Mouse (Mus musculus) ES-E14 (cell line): Measurements from ENCODE around the gene Nucb1. TPM values are rescaled to one million over a fixed set of nuclear protein-coding genes. Genes with fewer than 3 reads are reported as not detected.
A peak's percentile ranks its signal among the peaks of the same experiment; 100 is the strongest.
"Not testable (repeated sequence)": the region's sequence is repeated elsewhere in the genome, so short reads cannot be mapped to it uniquely, and the experiment has no call there.

Experiments used
- DNase-seq: peaks from one replicate; pipeline ENCODE4 v3.0.0-alpha.2; 2013; ENCODE audit warnings: low read depth, low spot score
- H3K27ac ChIP-seq: 2 replicates; pipeline ENCODE4 v1.5.1; 2012; ENCODE audit warnings: low read depth, mild to moderate bottlenecking, low read length, moderate library complexity, mixed read lengths; ENCODE audit not compliant: poor library complexity, insufficient read depth, severe bottlenecking
- H3K36me3 ChIP-seq: 2 replicates; pipeline ENCODE4 v1.6.1; 2012; ENCODE audit warnings: mild to moderate bottlenecking, low read length, moderate library complexity, mixed read lengths; ENCODE audit not compliant: control insufficient read depth, poor library complexity, insufficient read depth, severe bottlenecking
- H3K4me1 ChIP-seq, 2 experiments: fragments of 150-350 bp in 1 of 2; sonication (generic) in 1 of 2; 2 replicates each; pipeline ENCODE4 v1.6.1; 2012; ENCODE audit warnings: low read length in 2 of 2, mild to moderate bottlenecking in 1 of 2, mixed read lengths in 1 of 2; ENCODE audit not compliant: control insufficient read depth in 2 of 2, insufficient read depth in 2 of 2, poor library complexity in 1 of 2
- H3K4me3 ChIP-seq, 2 experiments: fragments of 150-350 bp in 1 of 2; sonication (generic) in 1 of 2; 2 replicates each; pipeline ENCODE4 v1.5.1; 2012; ENCODE audit warnings: low read length in 2 of 2, low read depth in 1 of 2, mild to moderate bottlenecking in 1 of 2, mixed read lengths in 1 of 2; ENCODE audit not compliant: insufficient read depth in 1 of 2, poor library complexity in 1 of 2, severe bottlenecking in 1 of 2
- H3K9ac ChIP-seq: 2 replicates; pipeline ENCODE4 v1.6.1; 2012; ENCODE audit warnings: low read depth, mild to moderate bottlenecking, low read length, mixed read lengths; ENCODE audit not compliant: poor library complexity, insufficient read depth, severe bottlenecking
- H3K9me3 ChIP-seq: fragments of 150-350 bp; sonication (generic); 2 replicates; pipeline ENCODE4 v1.6.1; 2012; ENCODE audit warnings: low read depth, mild to moderate bottlenecking, low read length; ENCODE audit not compliant: control insufficient read depth, insufficient read depth
- CHD2 ChIP-seq: IDR thresholded peaks from 2 replicates; pipeline ENCODE4 v1.6.1; 2014; ENCODE audit warnings: mild to moderate bottlenecking, low read depth, low read length, inconsistent platforms
- HCFC1 ChIP-seq: IDR thresholded peaks from 2 replicates; pipeline ENCODE4 v1.6.1; 2012; ENCODE audit warnings: low read length, inconsistent platforms, borderline replicate concordance; ENCODE audit not compliant: insufficient read depth
- MAFK ChIP-seq: IDR thresholded peaks from 2 replicates; pipeline ENCODE4 v1.6.1; 2014; ENCODE audit warnings: mild to moderate bottlenecking, low read depth, low read length, inconsistent platforms; ENCODE audit not compliant: insufficient read depth
- ZC3H11A ChIP-seq: IDR thresholded peaks from 2 replicates; pipeline ENCODE4 v1.6.1; 2012; ENCODE audit warnings: low read depth, mild to moderate bottlenecking, inconsistent platforms, low read length, borderline replicate concordance
- ZNF384 ChIP-seq: IDR thresholded peaks from 2 replicates; pipeline ENCODE4 v1.6.1; 2012; ENCODE audit warnings: low read depth, low read length, inconsistent platforms
- in situ Hi-C, 2 experiments: fragments of 600-800 bp; cut with MboI; formaldehyde crosslinking; loops; one replicate each; pipeline ENCODE4 v1.15.1; 2025; ENCODE audit warnings: low sequenced_read_pairs in 2 of 2, inconsistent platforms in 1 of 2; ENCODE audit not compliant: unreplicated experiment in 2 of 2
- total RNA-seq: library from RNA; depleted of rRNA; stranded (reverse); fragments of 300-350 nt; gene quantifications from 2 replicates; pipeline ENCODE4 v1.2.3, GENCODE M21; 2012

Nucb1 gene
- total RNA-seq, 1 experiment = 131 TPM

GRCm38 (mm10) chr7:45538163-45539041 is 28.2 kb upstream of the Nucb1 start:
- no peak overlapping the region for H3K27ac ChIP-seq
- peak overlapping the region; percentile 74 for H3K9ac ChIP-seq
- H3K9me3 ChIP-seq = no peaks in the 10 kb centered on the region
- in situ Hi-C loops = no loop called here
- H3K4me3 ChIP-seq = peak overlapping the region; percentile 81 to 87
- DNase-seq = no peak
- TF ChIP-seq ZNF384 (no peak), HCFC1 (peak; percentile 95), MAFK (no peak)
- peaks cover 2 to 8% of the 10 kb centered on the region in 2 experiments; a peak in 2 of 4 replicates for H3K4me1 ChIP-seq
- no peaks in the 10 kb centered on the region for H3K36me3 ChIP-seq

- no peaks in the 10 kb centered on the region for H3K9me3 ChIP-seq
- in situ Hi-C loops = no loop called here
- DNase-seq = no peak
- H3K27ac ChIP-seq = no peak overlapping the region
- H3K9ac ChIP-seq = peak overlapping the region; percentile 74
- no peak for TF ChIP-seq HCFC1
- TF ChIP-seq ZC3H11A = no peak
- no peak for TF ChIP-seq CHD2
- TF ChIP-seq MAFK = no peak
- no peak for TF ChIP-seq ZNF384
- H3K36me3 ChIP-seq = no peaks in the 10 kb centered on the region
- H3K4me1 ChIP-seq = peaks cover 2 to 9% of the 10 kb centered on the region in 2 experiments; a peak in 2 of 4 replicates
- peak overlapping the region; percentile 81 to 87 for H3K4me3 ChIP-seq
Observed at GRCm38 (mm10) chr7:45537602-45538001, 27.4 kb upstream of the Nucb1 start.

GRCm38 (mm10) chr7:45535676-45536075 is 25.5 kb upstream of the Nucb1 start:
- no peak for TF ChIP-seq ZC3H11A
- TF ChIP-seq MAFK = no peak
- TF ChIP-seq CHD2 = no peak
- no peak for TF ChIP-seq HCFC1
- TF ChIP-seq ZNF384 = no peak
- peaks cover 2 to 18% of the 10 kb centered on the region in 2 experiments; a peak in 2 of 4 replicates for H3K4me1 ChIP-seq
- H3K27ac ChIP-seq = no peak overlapping the region
- H3K9ac ChIP-seq = no peak overlapping the region
- DNase-seq = no peak
- no peak overlapping the region for H3K4me3 ChIP-seq
- H3K36me3 ChIP-seq = no peaks in the 10 kb centered on the region
- H3K9me3 ChIP-seq = no peaks in the 10 kb centered on the region
- in situ Hi-C loops = no loop called here

- H3K9me3 ChIP-seq = no peaks in the 10 kb centered on the region
- H3K36me3 ChIP-seq = no peaks in the 10 kb centered on the region
- DNase-seq = no peak
- no peak overlapping the region for H3K9ac ChIP-seq
- TF ChIP-seq MAFK (no peak), HCFC1 (no peak), ZNF384 (no peak), ZC3H11A (no peak), CHD2 (no peak)
- peaks cover 0 to 24% of the 10 kb centered on the region in 2 experiments; a peak in 2 of 4 replicates for H3K4me1 ChIP-seq
- no peak overlapping the region for H3K27ac ChIP-seq
- H3K4me3 ChIP-seq = no peak overlapping the region
- in situ Hi-C loops = no loop called here
Observed at GRCm38 (mm10) chr7:45530643-45531042, 20.4 kb upstream of the Nucb1 start.

GRCm38 (mm10) chr7:45529461-45529860 is 19.3 kb upstream of the Nucb1 start:
- peaks cover 5% of the 10 kb centered on the region for H3K36me3 ChIP-seq
- no peak overlapping the region for H3K4me3 ChIP-seq
- in situ Hi-C loops = no loop called here
- H3K9ac ChIP-seq = peak overlapping the region; percentile 27; the same call in 1 of the 2 replicates
- TF ChIP-seq CHD2 (no peak), MAFK (no peak), ZC3H11A (no peak), HCFC1 (no peak), ZNF384 (no peak)
- peaks cover 1 to 30% of the 10 kb centered on the region in 2 experiments; a peak in 2 of 4 replicates for H3K4me1 ChIP-seq
- no peak for DNase-seq
- no peak overlapping the region for H3K27ac ChIP-seq
- H3K9me3 ChIP-seq = no peaks in the 10 kb centered on the region

GRCm38 (mm10) chr7:45527169-45527568 is 17.0 kb upstream of the Nucb1 start:
- H3K4me3 ChIP-seq, in situ Hi-C loops, DNase-seq, H3K27ac ChIP-seq, H3K9me3 ChIP-seq: not testable (repeated sequence)
- peaks cover 2 to 33% of the 10 kb centered on the region in 2 experiments; a peak in 2 of 4 replicates for H3K4me1 ChIP-seq
- 0 out of 2 replicates have a peak overlapping the region, but pooled peaks have one; percentile 4 for H3K9ac ChIP-seq
- peaks cover 18% of the 10 kb centered on the region for H3K36me3 ChIP-seq
